Mouse (Mus musculus): ENCODE measurements around the gene Cherp. TPM values are rescaled to one million over a fixed set of nuclear protein-coding genes. Genes with fewer than 3 reads are reported as not detected.
A peak's percentile ranks its signal among the peaks of the same experiment; 100 is the strongest.

Gene Cherp
- total and polyA plus RNA-seq, 2 experiments = 5.3 to 22.7 TPM

DNA sequence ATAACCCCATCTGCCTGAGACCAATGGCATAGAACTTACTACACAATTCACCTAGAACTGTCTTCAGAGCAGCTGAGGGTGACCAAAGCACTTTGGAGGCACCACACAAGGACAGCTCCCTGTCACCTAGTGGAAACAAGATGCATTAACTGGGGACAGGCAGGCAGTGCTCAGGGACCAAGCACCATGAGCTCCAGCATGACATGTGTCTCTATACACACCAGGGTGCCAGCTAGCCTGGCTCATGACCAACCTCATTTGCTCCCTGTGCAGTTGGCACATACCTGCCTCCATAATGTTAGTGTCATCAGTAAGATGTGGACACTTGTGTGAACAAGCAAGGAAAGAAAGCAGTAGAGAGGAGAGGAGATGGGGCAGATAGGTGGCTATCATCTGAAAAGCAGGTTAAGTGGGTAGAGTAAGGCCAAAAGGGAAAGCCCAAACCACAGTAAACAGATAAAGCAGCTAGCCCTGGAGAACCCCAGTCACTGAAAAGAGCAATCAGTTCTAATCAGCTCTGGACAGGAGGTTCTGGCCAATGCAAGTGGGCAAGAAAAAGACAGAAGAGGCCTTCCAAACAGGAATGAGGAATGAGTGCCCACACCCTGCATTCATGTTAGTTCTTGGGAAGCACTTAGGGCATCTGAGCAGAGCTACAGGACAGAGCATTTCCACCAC lies 29.8 kb upstream of the Cherp start:
- Histone ChIP-seq H3K79me2 (ENCODE audit: control insufficient read depth, insufficient read depth, low read length) (peaks cover 49% of the 10 kb centered on the region), H3K36me3 (ENCODE audit: control insufficient read depth, insufficient read depth, low read length) (no peaks in the 10 kb centered on the region), H3K27ac (replicated peaks; ENCODE audit: insufficient read depth, low read depth, low read length) (no peak overlapping the region), H3K27me3 (ENCODE audit: control insufficient read depth, insufficient read depth, low read length) (no peaks in the 10 kb centered on the region), H3K4me1 (ENCODE audit: control insufficient read depth, insufficient read depth, low read length) (peaks cover 34% of the 10 kb centered on the region), H3K9ac (ENCODE audit: low read depth, low read length) (no peak overlapping the region), H3K4me3 (ENCODE audit: insufficient read depth, low read depth, low read length) (no peak overlapping the region)
- no peak for DNase-seq (ENCODE audit: extremely low read depth, low read depth, low spot score)
- TF ChIP-seq POLR2A (IDR thresholded peaks at IDR 0.05; ENCODE audit: extremely low read depth, insufficient read depth, low read length) (no peak), CTCF (IDR thresholded peaks at IDR 0.05; ENCODE audit: low read depth, low read length) (no peak)

DNA sequence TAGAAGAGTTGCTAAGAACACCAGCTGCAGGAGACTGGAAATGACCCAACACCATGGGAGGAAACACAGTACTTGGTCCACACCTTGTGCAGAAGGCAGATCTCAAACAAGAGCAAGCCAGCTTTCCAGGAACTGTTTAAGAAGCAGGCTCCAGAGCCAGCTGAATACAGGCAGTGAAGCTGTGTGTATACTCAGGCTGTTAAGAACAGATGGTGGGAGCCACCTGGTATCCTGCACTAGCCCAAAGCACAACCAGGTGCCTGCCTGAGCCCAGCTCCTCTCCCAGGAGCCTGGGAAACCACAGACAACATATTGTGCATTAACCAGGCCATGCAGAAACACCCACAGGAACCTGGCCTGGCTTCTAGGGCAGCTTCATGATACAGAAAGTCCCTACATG lies 29.1 kb upstream of the Cherp start:
- no peak overlapping the region for H3K9ac ChIP-seq (ENCODE audit: low read depth, low read length)
- DNase-seq (ENCODE audit: extremely low read depth, low read depth, low spot score) = no peak
- H3K27ac ChIP-seq (replicated peaks; ENCODE audit: insufficient read depth, low read depth, low read length) = no peak overlapping the region
- H3K36me3 ChIP-seq (ENCODE audit: control insufficient read depth, insufficient read depth, low read length) = no peaks in the 10 kb centered on the region
- TF ChIP-seq CTCF (IDR thresholded peaks at IDR 0.05; ENCODE audit: low read depth, low read length) (no peak), POLR2A (IDR thresholded peaks at IDR 0.05; ENCODE audit: extremely low read depth, insufficient read depth, low read length) (no peak)
- H3K4me3 ChIP-seq (ENCODE audit: insufficient read depth, low read depth, low read length) = no peak overlapping the region
- peaks cover 28% of the 10 kb centered on the region for H3K4me1 ChIP-seq (ENCODE audit: control insufficient read depth, insufficient read depth, low read length)
- peaks cover 47% of the 10 kb centered on the region for H3K79me2 ChIP-seq (ENCODE audit: control insufficient read depth, insufficient read depth, low read length)
- no peaks in the 10 kb centered on the region for H3K27me3 ChIP-seq (ENCODE audit: control insufficient read depth, insufficient read depth, low read length)

DNA sequence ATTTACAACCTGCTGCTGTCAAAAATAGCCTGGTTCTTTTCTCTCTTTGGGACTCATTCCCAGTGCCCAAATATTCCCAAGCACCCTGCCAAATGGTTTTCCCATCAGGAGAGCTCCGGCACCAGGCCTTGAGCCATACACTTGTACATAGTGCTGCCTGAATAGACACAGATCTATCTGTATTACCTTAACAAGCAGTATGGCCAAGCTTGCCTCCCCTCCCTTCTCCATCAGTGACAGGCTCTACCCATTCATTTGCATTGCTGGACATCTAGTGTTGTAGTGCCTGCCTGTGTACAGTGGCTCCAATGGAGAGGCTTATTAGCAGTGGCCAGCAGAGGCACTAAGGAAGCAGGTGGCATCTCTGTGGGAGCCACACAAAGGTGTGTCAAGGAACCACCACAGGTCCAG lies 25.5 kb upstream of the Cherp start:
- TF ChIP-seq POLR2A (IDR thresholded peaks at IDR 0.05; ENCODE audit: extremely low read depth, insufficient read depth, low read length) (no peak), CTCF (IDR thresholded peaks at IDR 0.05; ENCODE audit: low read depth, low read length) (no peak)
- no peak overlapping the region for H3K4me3 ChIP-seq (ENCODE audit: insufficient read depth, low read depth, low read length)
- H3K27me3 ChIP-seq (ENCODE audit: control insufficient read depth, insufficient read depth, low read length) = no peaks in the 10 kb centered on the region
- H3K27ac ChIP-seq (replicated peaks; ENCODE audit: insufficient read depth, low read depth, low read length) = no peak overlapping the region
- H3K79me2 ChIP-seq (ENCODE audit: control insufficient read depth, insufficient read depth, low read length) = peaks cover 63% of the 10 kb centered on the region
- no peaks in the 10 kb centered on the region for H3K36me3 ChIP-seq (ENCODE audit: control insufficient read depth, insufficient read depth, low read length)
- peaks cover 17% of the 10 kb centered on the region for H3K4me1 ChIP-seq (ENCODE audit: control insufficient read depth, insufficient read depth, low read length)
- 30% methylated on average over 1 of the region's 1 CpGs for WGBS
- peak; percentile 64 for DNase-seq (ENCODE audit: extremely low read depth, low read depth, low spot score)
- no peak overlapping the region for H3K9ac ChIP-seq (ENCODE audit: low read depth, low read length)

- H3K79me2 ChIP-seq (ENCODE audit: control insufficient read depth, insufficient read depth, low read length) = peaks cover 58% of the 10 kb centered on the region
- H3K27me3 ChIP-seq (ENCODE audit: control insufficient read depth, insufficient read depth, low read length) = no peaks in the 10 kb centered on the region
- no peak overlapping the region for H3K4me3 ChIP-seq (ENCODE audit: insufficient read depth, low read depth, low read length)
- no peaks in the 10 kb centered on the region for H3K36me3 ChIP-seq (ENCODE audit: control insufficient read depth, insufficient read depth, low read length)
- H3K9ac ChIP-seq (ENCODE audit: low read depth, low read length) = no peak overlapping the region
- TF ChIP-seq CTCF (IDR thresholded peaks at IDR 0.05; ENCODE audit: low read depth, low read length) (no peak), POLR2A (IDR thresholded peaks at IDR 0.05; ENCODE audit: extremely low read depth, insufficient read depth, low read length) (no peak)
- no peak overlapping the region for H3K27ac ChIP-seq (replicated peaks; ENCODE audit: insufficient read depth, low read depth, low read length)
- WGBS = 79% methylated on average over 2 of the region's 2 CpGs
- DNase-seq (ENCODE audit: extremely low read depth, low read depth, low spot score) = no peak
- H3K4me1 ChIP-seq (ENCODE audit: control insufficient read depth, insufficient read depth, low read length) = peaks cover 22% of the 10 kb centered on the region
These were observed 24.7 kb upstream of the Cherp start for GRCm38 (mm10) chr8:72499521-72500284.

- H3K36me3 ChIP-seq (ENCODE audit: control insufficient read depth, insufficient read depth, low read length) = no peaks in the 10 kb centered on the region
- DNase-seq (ENCODE audit: extremely low read depth, low read depth, low spot score) = no peak
- H3K27me3 ChIP-seq (ENCODE audit: control insufficient read depth, insufficient read depth, low read length) = no peaks in the 10 kb centered on the region
- no peak overlapping the region for H3K9ac ChIP-seq (ENCODE audit: low read depth, low read length)
- H3K27ac ChIP-seq (replicated peaks; ENCODE audit: insufficient read depth, low read depth, low read length) = no peak overlapping the region
- H3K4me3 ChIP-seq (ENCODE audit: insufficient read depth, low read depth, low read length) = no peak overlapping the region
- H3K79me2 ChIP-seq (ENCODE audit: control insufficient read depth, insufficient read depth, low read length) = peaks cover 47% of the 10 kb centered on the region
- peaks cover 26% of the 10 kb centered on the region for H3K4me1 ChIP-seq (ENCODE audit: control insufficient read depth, insufficient read depth, low read length)
- no peak for TF ChIP-seq POLR2A (IDR thresholded peaks at IDR 0.05; ENCODE audit: extremely low read depth, insufficient read depth, low read length)
- no peak for TF ChIP-seq CTCF (IDR thresholded peaks at IDR 0.05; ENCODE audit: low read depth, low read length)
- WGBS = 82% methylated on average over 4 of the region's 4 CpGs
These were observed 23.5 kb upstream of the Cherp start for GRCm38 (mm10) chr8:72498527-72498926.

DNA sequence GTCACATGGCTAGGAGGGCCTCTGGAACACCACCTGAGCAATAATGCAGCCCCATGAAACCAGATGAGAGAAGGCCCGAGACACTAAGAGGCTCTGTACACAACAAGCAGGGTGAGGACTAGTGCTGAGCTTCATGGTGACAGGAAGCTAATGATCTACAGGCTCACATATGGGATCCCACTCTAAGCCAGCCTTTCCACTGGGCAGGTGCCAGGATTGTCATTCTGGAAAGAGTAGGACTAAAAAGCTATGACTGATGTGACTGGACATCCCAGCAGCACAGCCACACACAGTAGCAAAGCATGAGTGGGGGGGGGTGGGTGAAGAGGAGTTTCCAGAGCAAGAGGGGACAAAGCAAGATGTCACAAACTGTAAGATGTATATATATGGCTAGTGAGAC lies 22.9 kb upstream of the Cherp start:
- H3K27me3 ChIP-seq (ENCODE audit: control insufficient read depth, insufficient read depth, low read length) = no peaks in the 10 kb centered on the region
- H3K79me2 ChIP-seq (ENCODE audit: control insufficient read depth, insufficient read depth, low read length) = peaks cover 42% of the 10 kb centered on the region
- H3K4me1 ChIP-seq (ENCODE audit: control insufficient read depth, insufficient read depth, low read length) = peaks cover 30% of the 10 kb centered on the region
- TF ChIP-seq POLR2A (IDR thresholded peaks at IDR 0.05; ENCODE audit: extremely low read depth, insufficient read depth, low read length) (no peak), CTCF (IDR thresholded peaks at IDR 0.05; ENCODE audit: low read depth, low read length) (no peak)
- DNase-seq (ENCODE audit: extremely low read depth, low read depth, low spot score) = no peak
- H3K9ac ChIP-seq (ENCODE audit: low read depth, low read length) = no peak overlapping the region
- no peak overlapping the region for H3K4me3 ChIP-seq (ENCODE audit: insufficient read depth, low read depth, low read length)
- H3K27ac ChIP-seq (replicated peaks; ENCODE audit: insufficient read depth, low read depth, low read length) = no peak overlapping the region
- 29% methylated on average over 1 of the region's 1 CpGs for WGBS
- no peaks in the 10 kb centered on the region for H3K36me3 ChIP-seq (ENCODE audit: control insufficient read depth, insufficient read depth, low read length)

Data from liver, adult 2 months (tissue).